In the genomic region with DNA sequence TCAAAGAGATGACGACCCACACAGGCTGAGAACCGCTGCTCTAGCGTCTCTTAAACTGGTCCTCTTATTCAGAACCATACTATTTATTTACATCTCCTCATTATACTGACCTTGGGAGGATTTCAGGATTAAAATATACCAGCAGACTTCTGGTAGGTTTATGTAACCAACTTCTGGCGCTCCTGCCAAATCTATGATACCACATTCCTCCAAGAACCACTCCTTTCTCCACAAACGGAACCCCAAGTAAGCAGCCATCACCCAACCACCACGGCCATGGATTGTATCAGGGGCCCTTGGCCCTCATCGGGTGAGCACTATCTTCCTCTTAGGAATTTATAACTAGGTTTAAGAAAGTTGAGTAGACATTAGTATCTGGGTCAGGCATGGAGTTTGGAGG, we compare ENCODE assay signal across 21 mouse cellular contexts.
DNase-seq lines count a peak whose midpoint lies in the region; ATAC-seq and TF ChIP-seq lines count a peak whose summit lies in the region.
"Had no signal": no experiment of that assay in that cellular context is flagged by ENCODE, and none has a peak within 500 bp of the region (broad histone marks: within the 10 kb centered on the region; RNA-seq: fewer than 3 reads in every experiment).

No protein-coding gene starts in this region.

- ATAC-seq in frontal cortex, adult (ENCODE audit: low TSS enrichment) = peak; percentile 48
- ATAC-seq: intestine, embryonic 15.5 days had no signal

- DNase-seq in frontal cortex, postnatal 10 days (ENCODE audit: low spot score in 2 of 2) = no peak
- DNase-seq in layer of hippocampus, adult 2 months (ENCODE audit: low spot score in 2 of 2) = no peak
- DNase-seq in layer of hippocampus, adult 8-10 months (ENCODE audit: low spot score in 2 of 2) = no peak
- DNase-seq in right cerebral cortex, adult 18-20 months = peak; percentile 52
- DNase-seq in right cerebral cortex, postnatal 4 days = no peak
- peak; percentile 73 for DNase-seq in telencephalon, adult 2 months (ENCODE audit: low read depth, low spot score)
- DNase-seq in heart, postnatal 36 days = no peak
- DNase-seq: adrenal gland, adult 2 months; adrenal gland, postnatal 14 days; cerebellum, adult 11-12 months; cerebellum, adult 8-10 months; cerebellum, postnatal 36 days; gastrocnemius, adult 2 months; gastrocnemius, postnatal 14 days; heart, adult 18-20 months; heart, postnatal 10 days had no signal

- no peak overlapping the region for H3K4me3 ChIP-seq in layer of hippocampus, adult 2 months
- H3K4me3 ChIP-seq: heart, embryonic 12.5 days; heart, embryonic 15.5 days; hindbrain, embryonic 13.5 days; intestine, embryonic 15.5 days had no signal

- intact Hi-C loops in heart, postnatal 36 days (cut with DNase I) = loop anchor here (5.0 kb wide), 1 partner anchor 109 kb away; no protein-coding TSS in a partner anchor

- no peak for TF ChIP-seq CTCF in layer of hippocampus, adult 2 months (conservative IDR thresholded peaks at IDR 0.05)

- peak overlapping the region; percentile 92 for H3K27ac ChIP-seq in layer of hippocampus, adult 2 months
- H3K27ac ChIP-seq: heart, embryonic 15.5 days; hindbrain, embryonic 13.5 days; intestine, embryonic 15.5 days had no signal

Comparison
In these comparisons a context has a peak if more than half of its experiments do, and no peak if none do; other contexts are left out.
1. DNase-seq: peak in right cerebral cortex, adult 18-20 months (single experiment) and telencephalon, adult 2 months (single experiment); none in frontal cortex, postnatal 10 days (0 of 2), layer of hippocampus, adult 2 months (0 of 2), layer of hippocampus, adult 8-10 months (0 of 2), right cerebral cortex, postnatal 4 days (single experiment) and heart, postnatal 36 days (0 of 2).